Mouse (Mus musculus) ovary, postnatal 14 days (tissue): ENCODE data around the gene Ddx42.

Source experiments
- DNase-seq: peaks from one replicate; pipeline ENCODE4 v3.0.0; 2022; ENCODE audit warnings: low spot score

Ddx42 gene

GRCm38 (mm10) chr11:106268326-106269059 lies 51.8 kb downstream of the Ddx42 start:
- peak; percentile 61 for DNase-seq

GRCm38 (mm10) chr11:106269060-106269431 lies 52.3 kb downstream of the Ddx42 start:
- DNase-seq: no peak

- no peak for DNase-seq
These were observed 54.5 kb downstream of the Ddx42 start for GRCm38 (mm10) chr11:106271131-106271793.

GRCm38 (mm10) chr11:106271794-106272643 lies 55.3 kb downstream of the Ddx42 start:
- no peak for DNase-seq

- DNase-seq: peak; percentile 97
These were observed 56.1 kb downstream of the Ddx42 start, which contains the start of gene Smarcd2 for GRCm38 (mm10) chr11:106272644-106273310. Gene Smarcd2, minus strand, starts transcription at chr11:106272972.

GRCm38 (mm10) chr11:106273311-106273684 lies 56.6 kb downstream of the Ddx42 start:
- DNase-seq: no peak

GRCm38 (mm10) chr11:106273811-106274210 lies 57.1 kb downstream of the Ddx42 start:
- DNase-seq: no peak

- DNase-seq: no peak
These were observed 57.6 kb downstream of the Ddx42 start for GRCm38 (mm10) chr11:106274374-106274773.

- DNase-seq: peak; percentile 57
These were observed 58.3 kb downstream of the Ddx42 start for GRCm38 (mm10) chr11:106274971-106275411.

GRCm38 (mm10) chr11:106276454-106276853 lies 59.7 kb downstream of the Ddx42 start, which contains the start of gene Tcam1:
Gene Tcam1, plus strand, starts transcription at chr11:106276672.
- peak; percentile 94 for DNase-seq

GRCm38 (mm10) chr11:106282452-106282851 lies 65.7 kb downstream of the Ddx42 start:
- DNase-seq: no peak

GRCm38 (mm10) chr11:106283371-106283770 lies 66.6 kb downstream of the Ddx42 start:
- DNase-seq: no peak

- no peak for DNase-seq
These were observed 67.4 kb downstream of the Ddx42 start for GRCm38 (mm10) chr11:106284126-106284525.

- no peak for DNase-seq
These were observed 69.5 kb downstream of the Ddx42 start for GRCm38 (mm10) chr11:106286206-106286605.

GRCm38 (mm10) chr11:106286987-106287386 lies 70.3 kb downstream of the Ddx42 start:
- DNase-seq: no peak

- no peak for DNase-seq
These were observed 72.6 kb downstream of the Ddx42 start for GRCm38 (mm10) chr11:106289369-106289768.

GRCm38 (mm10) chr11:106290376-106290775 lies 73.7 kb downstream of the Ddx42 start:
- DNase-seq: no peak

GRCm38 (mm10) chr11:106291861-106292260 lies 75.1 kb downstream of the Ddx42 start:
- no peak for DNase-seq
